Mouse (Mus musculus): ENCODE results near the gene Trak1.

DNA sequence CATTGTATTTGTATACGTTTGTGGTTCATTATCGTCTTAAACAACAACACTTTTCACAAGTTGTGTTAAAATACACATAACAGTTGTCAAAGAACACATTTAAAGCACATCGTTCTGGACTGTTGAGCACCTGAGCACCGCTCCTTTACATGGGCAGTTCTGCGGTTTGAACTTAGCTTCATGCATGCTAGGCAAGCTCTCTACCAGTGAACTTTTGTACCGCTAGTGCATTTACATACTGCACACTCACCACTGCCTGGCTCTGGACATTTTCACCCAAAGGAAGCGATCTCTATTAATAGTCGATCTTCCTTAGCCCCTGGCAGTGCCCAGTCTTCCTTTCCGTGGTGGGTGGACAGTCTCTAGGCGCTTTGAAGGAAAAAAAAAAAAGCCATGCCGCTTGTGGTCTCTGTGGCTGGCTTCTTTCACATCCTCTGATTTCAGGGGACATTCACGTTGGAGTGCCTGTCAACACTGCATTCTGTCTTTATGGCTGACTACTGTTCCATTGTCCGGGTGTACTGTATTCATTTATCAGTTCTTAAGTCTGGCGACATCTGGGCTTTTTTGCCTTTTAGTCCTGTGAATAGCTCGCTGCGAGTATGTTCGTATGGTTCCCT, 84.5 kb downstream of the Trak1 start:
- no peak for TF ChIP-seq GATA1 (IDR thresholded peaks at IDR 0.05; ENCODE audit: borderline replicate concordance, low read length)
- TF ChIP-seq FLI1 (IDR thresholded peaks at IDR 0.05; ENCODE audit: low read length), result no peak

Measured in megakaryocyte, embryonic 14.5 days (primary cell).